Mouse (Mus musculus) NIH3T3 (cell line): ENCODE measurements around the gene Ccdc180.
A peak's percentile ranks its signal among the peaks of the same experiment; 100 is the strongest.

Source experiments
- DNase-seq: peaks from one replicate; pipeline ENCODE4 v3.0.0-alpha.2; 2012; ENCODE audit warnings: low read depth

Gene Ccdc180

GRCm38 (mm10) chr4:45890066-45890761, at the start of gene Ccdc180:
Ccdc180 (plus strand) TSS chr4:45890303.
- DNase-seq, result peak; percentile 77

- peak; percentile 54 for DNase-seq
Measured at GRCm38 (mm10) chr4:45844355-45844754, 45.7 kb upstream of the Ccdc180 start.

- DNase-seq, result no peak
Measured at GRCm38 (mm10) chr4:45846263-45846662, 43.8 kb upstream of the Ccdc180 start.

GRCm38 (mm10) chr4:45848109-45848824, 41.8 kb upstream of the Ccdc180 start, which contains the start of gene Stra6l:
Stra6l (plus strand) TSS chr4:45848664.
- DNase-seq, result no peak

GRCm38 (mm10) chr4:45848825-45849156, 41.3 kb upstream of the Ccdc180 start:
- DNase-seq, result no peak

- DNase-seq, result no peak
Measured at GRCm38 (mm10) chr4:45849419-45849818, 40.7 kb upstream of the Ccdc180 start.

- peak; percentile 44 for DNase-seq
Measured at GRCm38 (mm10) chr4:45851640-45852051, 38.5 kb upstream of the Ccdc180 start.

- peak; percentile 11 for DNase-seq
Measured at GRCm38 (mm10) chr4:45853496-45854246, 36.4 kb upstream of the Ccdc180 start.

GRCm38 (mm10) chr4:45855803-45856424, 34.2 kb upstream of the Ccdc180 start:
- peak; percentile 81 for DNase-seq

GRCm38 (mm10) chr4:45861160-45861559, 28.9 kb upstream of the Ccdc180 start:
- no peak for DNase-seq

GRCm38 (mm10) chr4:45867416-45867815, 22.7 kb upstream of the Ccdc180 start:
- DNase-seq, result no peak

- DNase-seq, result no peak
Measured at GRCm38 (mm10) chr4:45869021-45869815, 20.9 kb upstream of the Ccdc180 start.

- DNase-seq, result no peak
Measured at GRCm38 (mm10) chr4:45872147-45872546, 18.0 kb upstream of the Ccdc180 start.

- DNase-seq, result peak; percentile 70
Measured at GRCm38 (mm10) chr4:45878929-45879328, 11.2 kb upstream of the Ccdc180 start.

GRCm38 (mm10) chr4:45882521-45882920, 7.6 kb upstream of the Ccdc180 start:
- no peak for DNase-seq

GRCm38 (mm10) chr4:45883250-45883649, 6.9 kb upstream of the Ccdc180 start:
- no peak for DNase-seq

- DNase-seq, result no peak
Measured at GRCm38 (mm10) chr4:45889487-45889886, 616 bp upstream of the Ccdc180 start.

- DNase-seq, result no peak
Measured at GRCm38 (mm10) chr4:45896425-45897081, 6.5 kb downstream of the Ccdc180 start.

- DNase-seq, result no peak
Measured at GRCm38 (mm10) chr4:45898413-45898812, 8.3 kb downstream of the Ccdc180 start.

- no peak for DNase-seq
Measured at GRCm38 (mm10) chr4:45909256-45909655, 19.2 kb downstream of the Ccdc180 start.

GRCm38 (mm10) chr4:45909924-45910323, 19.8 kb downstream of the Ccdc180 start:
- no peak for DNase-seq
